Mouse (Mus musculus) ES-Bruce4 (cell line): ENCODE measurements around the gene Itga5. TPM values are rescaled to one million over a fixed set of nuclear protein-coding genes. Genes with fewer than 3 reads are reported as not detected.

ENCODE experiments used
- H3K27ac ChIP-seq: 2 replicates; pipeline ENCODE4 v1.5.1; 2012; ENCODE audit warnings: low read length, inconsistent platforms; ENCODE audit not compliant: insufficient read depth
- H3K27me3 ChIP-seq: 2 replicates; pipeline ENCODE4 v1.6.1; 2012; ENCODE audit warnings: mild to moderate bottlenecking, low read length, inconsistent platforms; ENCODE audit not compliant: control insufficient read depth, poor library complexity, insufficient read depth, severe bottlenecking
- H3K36me3 ChIP-seq: 2 replicates; pipeline ENCODE4 v1.6.1; 2012; ENCODE audit warnings: inconsistent platforms, mild to moderate bottlenecking, low read length, moderate library complexity; ENCODE audit not compliant: control insufficient read depth, poor library complexity, insufficient read depth, severe bottlenecking
- H3K4me1 ChIP-seq: one replicate; pipeline ENCODE4 v1.8.1; 2011; ENCODE audit warnings: low read length; ENCODE audit not compliant: control insufficient read depth, insufficient read depth
- H3K4me3 ChIP-seq: 2 replicates; pipeline ENCODE4 v1.5.1; 2011; ENCODE audit warnings: low read depth, mild to moderate bottlenecking, low read length
- H3K9ac ChIP-seq: 2 replicates; pipeline ENCODE4 v1.6.1; 2012; ENCODE audit warnings: low read depth, mild to moderate bottlenecking, inconsistent platforms; ENCODE audit not compliant: poor library complexity, severe bottlenecking
- H3K9me3 ChIP-seq: replicated peaks from 2 replicates; pipeline ENCODE4 v1.6.1; 2012; ENCODE audit warnings: mild to moderate bottlenecking, low read length, inconsistent platforms; ENCODE audit not compliant: control insufficient read depth, poor library complexity, insufficient read depth, severe bottlenecking
- CTCF ChIP-seq: IDR thresholded peaks from one replicate; pipeline ENCODE4 v1.8.1; 2011; ENCODE audit warnings: low read depth, low read length
- EP300 ChIP-seq: IDR thresholded peaks from 2 replicates; pipeline ENCODE4 v1.6.1; 2011; ENCODE audit warnings: low read depth, low read length; ENCODE audit not compliant: insufficient read depth
- POLR2A ChIP-seq: IDR thresholded peaks from one replicate; pipeline ENCODE4 v1.8.1; 2011; ENCODE audit warnings: low read length; ENCODE audit not compliant: insufficient read depth
- polyA plus RNA-seq: library from polyadenylated mRNA; stranded (reverse); fragments of >200 nt; gene quantifications from 2 replicates; pipeline ENCODE4 v1.2.4, GENCODE M21; 2011; ENCODE audit warnings: low read depth; ENCODE audit not compliant: missing spikeins, insufficient read depth, insufficient read length

Gene Itga5
- polyA plus RNA-seq, 1 experiment = 35.6 TPM

DNA sequence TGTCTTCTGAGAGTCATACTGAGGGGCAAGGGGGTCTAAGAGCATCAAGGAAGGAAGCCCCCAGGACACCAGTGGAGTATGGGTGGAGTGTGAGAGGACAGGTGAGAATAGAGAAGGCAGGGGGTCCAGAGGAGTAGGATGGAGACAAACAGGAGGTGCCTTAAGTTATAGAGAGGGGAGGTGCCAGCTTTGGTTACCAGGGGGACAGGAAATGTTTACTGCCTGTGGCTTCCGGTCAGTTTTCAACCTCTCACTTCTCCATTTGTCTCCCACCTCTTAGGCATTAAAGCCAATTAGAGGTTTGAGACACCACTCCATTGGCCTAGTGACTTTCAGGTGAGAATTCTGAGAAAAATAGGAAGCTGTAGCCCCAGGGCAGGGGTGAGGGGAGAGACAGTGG, 5.3 kb downstream of the Itga5 start:
- Histone ChIP-seq H3K4me1 (peaks cover 2% of the 10 kb centered on the region), H3K36me3 (peaks cover 5% of the 10 kb centered on the region), H3K4me3 (no peak overlapping the region), H3K9ac (no peak overlapping the region), H3K27ac (no peak overlapping the region), H3K9me3 (no peaks in the 10 kb centered on the region), H3K27me3 (no peaks in the 10 kb centered on the region)
- TF ChIP-seq POLR2A (no peak), CTCF (no peak), EP300 (no peak)

GRCm38 (mm10) chr15:103359869-103360602, 6.5 kb downstream of the Itga5 start:
- H3K9me3 ChIP-seq = no peaks in the 10 kb centered on the region
- no peak overlapping the region for H3K27ac ChIP-seq
- H3K27me3 ChIP-seq = no peaks in the 10 kb centered on the region
- no peak overlapping the region for H3K9ac ChIP-seq
- H3K4me3 ChIP-seq = no peak overlapping the region
- TF ChIP-seq CTCF (no peak), POLR2A (no peak), EP300 (no peak)
- peaks cover 12% of the 10 kb centered on the region for H3K36me3 ChIP-seq
- peaks cover 2% of the 10 kb centered on the region for H3K4me1 ChIP-seq

DNA sequence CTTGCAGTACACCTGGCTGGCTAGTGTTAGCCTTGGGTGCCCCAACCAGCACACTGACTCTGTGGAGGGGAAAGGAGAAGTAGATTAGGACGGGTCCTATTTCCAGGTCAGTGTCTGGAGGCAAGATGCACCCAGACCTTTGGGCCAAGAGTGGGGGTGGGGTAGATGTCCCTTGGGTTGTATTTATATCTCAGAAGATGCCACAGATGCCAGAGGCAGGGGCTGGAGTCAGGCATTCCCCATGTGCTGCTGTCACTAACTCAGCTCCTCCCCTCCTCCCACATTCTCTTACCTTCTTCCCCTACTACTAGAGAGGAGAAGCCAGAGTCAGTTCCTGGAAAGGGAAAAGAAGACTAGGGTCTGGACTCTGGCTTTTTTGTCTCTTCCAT, 7.4 kb downstream of the Itga5 start:
- TF ChIP-seq EP300 = no peak
- no peak for TF ChIP-seq CTCF
- no peak for TF ChIP-seq POLR2A
- no peak overlapping the region for H3K27ac ChIP-seq

GRCm38 (mm10) chr15:103358278-103359121, 8.1 kb downstream of the Itga5 start:
- peaks cover 15% of the 10 kb centered on the region for H3K36me3 ChIP-seq
- peaks cover 2% of the 10 kb centered on the region for H3K4me1 ChIP-seq

More for the DNA sequence above, 7.4 kb downstream of the Itga5 start:
- Histone ChIP-seq H3K9me3 (no peaks in the 10 kb centered on the region), H3K4me3 (no peak overlapping the region), H3K4me1 (peaks cover 2% of the 10 kb centered on the region), H3K36me3 (peaks cover 12% of the 10 kb centered on the region), H3K9ac (no peak overlapping the region), H3K27me3 (no peaks in the 10 kb centered on the region)

DNA sequence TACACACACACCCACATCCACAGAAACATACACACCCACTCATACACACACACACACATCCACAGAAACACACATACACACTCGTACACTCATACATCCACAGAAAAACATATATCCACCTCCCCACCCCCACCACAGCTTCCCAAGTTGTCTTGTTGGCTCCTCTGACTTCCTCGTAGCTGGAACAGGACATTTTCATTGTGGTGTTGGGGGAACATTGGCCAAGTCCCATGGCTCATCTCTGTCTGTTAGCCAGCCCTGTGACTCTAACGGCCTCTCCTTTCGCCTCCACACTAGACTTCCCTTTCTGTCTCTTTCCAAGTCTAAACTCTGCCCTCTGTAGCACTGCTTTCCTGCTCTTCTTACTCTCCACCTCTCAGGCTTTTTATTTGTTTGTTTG, 8.7 kb downstream of the Itga5 start:
- TF ChIP-seq POLR2A (no peak), CTCF (no peak), EP300 (no peak)
- Histone ChIP-seq H3K27ac (no peak overlapping the region), H3K36me3 (peaks cover 15% of the 10 kb centered on the region), H3K9ac (no peak overlapping the region), H3K4me1 (peaks cover 2% of the 10 kb centered on the region), H3K27me3 (no peaks in the 10 kb centered on the region), H3K9me3 (no peaks in the 10 kb centered on the region), H3K4me3 (no peak overlapping the region)

More at GRCm38 (mm10) chr15:103358278-103359121, 8.1 kb downstream of the Itga5 start:
- no peak overlapping the region for H3K4me3 ChIP-seq
- H3K9me3 ChIP-seq = no peaks in the 10 kb centered on the region
- TF ChIP-seq EP300 = no peak
- no peak for TF ChIP-seq POLR2A
- TF ChIP-seq CTCF = no peak
- H3K27me3 ChIP-seq = no peaks in the 10 kb centered on the region
- no peak overlapping the region for H3K9ac ChIP-seq
- no peak overlapping the region for H3K27ac ChIP-seq

DNA sequence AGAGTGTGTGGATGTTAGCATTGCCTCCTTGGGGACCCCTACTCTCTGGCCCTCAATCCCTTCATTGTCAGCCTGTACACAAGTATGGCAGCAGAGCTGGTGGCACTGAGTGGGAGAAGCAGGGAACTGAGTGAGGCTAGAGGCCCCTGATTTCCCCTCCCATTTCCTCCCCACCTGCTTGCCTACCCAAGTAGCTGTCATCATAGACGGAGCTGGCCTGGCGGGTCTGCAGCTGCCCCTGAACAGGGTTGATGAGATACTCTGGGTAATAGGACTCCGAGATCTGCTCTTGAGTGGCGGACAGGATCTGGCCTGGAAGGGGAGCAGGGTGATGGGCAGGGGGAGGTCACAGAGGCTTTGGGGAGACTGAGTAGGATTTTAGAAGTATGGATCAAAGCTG, 10.4 kb downstream of the Itga5 start:
- no peak overlapping the region for H3K4me3 ChIP-seq
- H3K4me1 ChIP-seq = peaks cover 2% of the 10 kb centered on the region
- H3K36me3 ChIP-seq = peaks cover 24% of the 10 kb centered on the region
- no peaks in the 10 kb centered on the region for H3K27me3 ChIP-seq
- TF ChIP-seq EP300 = no peak
- no peak for TF ChIP-seq CTCF
- TF ChIP-seq POLR2A = no peak
- H3K9me3 ChIP-seq = no peaks in the 10 kb centered on the region
- H3K9ac ChIP-seq = no peak overlapping the region
- no peak overlapping the region for H3K27ac ChIP-seq
